Mouse (Mus musculus) bone marrow, adult 2 months (tissue): ENCODE measurements at regions not wholly inside any gene's neighbourhood (a gene's known extent, or its start where the extent isn't known, plus 50 kb on each side); places are given as distances from the start of the nearest gene placed in this dataset.

Experiments
- CTCF ChIP-seq: fragments of 200-500 bp; IDR thresholded peaks from 2 replicates; pipeline ENCODE4 v1.5.1; 2011; ENCODE audit warnings: low read length, control low read depth; ENCODE audit not compliant: control insufficient read depth, insufficient read depth
- POLR2A ChIP-seq: fragments of 200-500 bp; IDR thresholded peaks from 2 replicates; pipeline ENCODE4 v1.6.1; 2011; ENCODE audit warnings: low read depth, mild to moderate bottlenecking, control low read depth, low read length, borderline replicate concordance; ENCODE audit not compliant: control insufficient read depth

- TF ChIP-seq POLR2A, result no peak
- no peak for TF ChIP-seq CTCF
These were observed 416.0 kb downstream of the Atp23 start for GRCm38 (mm10) chr10:126485129-126485528.
